Mouse (Mus musculus) bone marrow, adult 2 months (tissue): ENCODE measurements around the gene Hnrnpa1. TPM values are rescaled to one million over a fixed set of nuclear protein-coding genes. Genes with fewer than 3 reads are reported as not detected.
A peak's percentile ranks its signal among the peaks of the same experiment; 100 is the strongest.
"Not testable (repeated sequence)": the region's sequence is repeated elsewhere in the genome, so short reads cannot be mapped to it uniquely, and the experiment has no call there.

ENCODE experiments used
- H3K27ac ChIP-seq: fragments of 200-500 bp; 2 replicates; pipeline ENCODE4 v1.5.1; 2012; ENCODE audit warnings: low read depth, mild to moderate bottlenecking, control low read depth, inconsistent platforms, low read length; ENCODE audit not compliant: control insufficient read depth, poor library complexity, insufficient read depth
- H3K4me1 ChIP-seq: fragments of 200-500 bp; 2 replicates; pipeline ENCODE4 v1.6.1; 2011; ENCODE audit warnings: low read length; ENCODE audit not compliant: control insufficient read depth, insufficient read depth
- H3K4me3 ChIP-seq: fragments of 200-500 bp; replicated peaks from 2 replicates; pipeline ENCODE3; 2011; ENCODE audit warnings: mild to moderate bottlenecking, low read depth, low read length, control low read depth; ENCODE audit not compliant: control insufficient read depth
- CTCF ChIP-seq: fragments of 200-500 bp; IDR thresholded peaks from 2 replicates; pipeline ENCODE4 v1.5.1; 2011; ENCODE audit warnings: low read length, control low read depth; ENCODE audit not compliant: control insufficient read depth, insufficient read depth
- POLR2A ChIP-seq: fragments of 200-500 bp; IDR thresholded peaks from 2 replicates; pipeline ENCODE4 v1.6.1; 2011; ENCODE audit warnings: low read depth, mild to moderate bottlenecking, control low read depth, low read length, borderline replicate concordance; ENCODE audit not compliant: control insufficient read depth
- WGBS: fragments of 180-500 bp; shearing (Covaris S2); methylation state at CpG from one replicate; pipeline ENCODE4 v1.1.7; 2018; 5-methylcytosine and 5-hydroxymethylcytosine counted together
- polyA plus RNA-seq: library from polyadenylated mRNA; stranded (reverse); fragments of >200 nt; gene quantifications from 2 replicates; pipeline ENCODE4 v1.2.4, GENCODE M21; 2011; ENCODE audit warnings: low replicate concordance; ENCODE audit not compliant: missing spikeins, insufficient read depth, insufficient read length

Gene Hnrnpa1
- polyA plus RNA-seq, 1 experiment = 641 TPM

DNA sequence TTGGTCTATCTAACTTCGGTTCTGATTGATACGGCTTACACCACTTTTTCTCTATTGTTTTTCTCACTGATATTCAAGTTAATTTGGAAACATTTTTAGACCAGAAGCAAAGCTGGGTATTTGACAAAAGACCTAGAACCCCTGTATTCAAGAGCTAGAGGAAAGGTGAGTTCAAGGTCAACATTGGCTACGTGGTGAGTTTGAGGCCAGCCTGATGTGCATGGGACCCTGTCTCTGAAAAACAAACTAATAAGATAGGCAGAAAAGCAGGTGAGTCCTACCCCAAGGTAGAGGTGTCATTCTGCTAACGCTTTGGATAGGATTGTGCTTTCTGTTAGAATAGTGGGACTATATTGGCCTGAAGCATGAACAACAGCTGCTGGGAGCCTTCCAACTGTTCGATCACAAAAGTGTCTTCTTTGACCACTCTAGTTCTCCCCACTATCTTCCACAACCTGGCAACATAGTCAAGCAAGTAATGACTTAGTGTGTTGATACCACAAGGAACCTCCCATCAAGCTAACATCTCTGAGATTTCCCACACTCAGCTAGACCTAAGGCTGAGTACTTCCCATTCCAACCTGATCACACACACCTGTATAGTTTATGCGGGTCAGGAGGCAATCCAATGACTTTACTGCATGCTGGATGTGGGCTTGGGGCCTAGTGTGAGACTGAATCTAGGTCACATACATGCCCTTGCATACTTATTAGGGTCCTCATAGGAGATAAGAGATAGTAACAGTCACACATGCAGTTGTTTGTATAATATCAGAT is 16.2 kb downstream of the Hnrnpa1 start:
- TF ChIP-seq POLR2A (no peak), CTCF (no peak)
- peak overlapping the region; percentile 46 for H3K4me3 ChIP-seq
- 40% methylated on average over 6 of the region's 6 CpGs for WGBS
- H3K27ac ChIP-seq = peak overlapping the region; percentile 52; the same call in 1 of the 2 replicates
- H3K4me1 ChIP-seq = peaks cover 5% of the 10 kb centered on the region

GRCm38 (mm10) chr15:103257790-103258728 is 17.8 kb downstream of the Hnrnpa1 start, which contains the start of gene Nfe2:
Nfe2 (minus strand) TSS chr15:103258403.
- Histone ChIP-seq H3K4me1 (peaks cover 5% of the 10 kb centered on the region), H3K27ac (peak within 1 kb of the TSS; percentile 81), H3K4me3 (peak within 1 kb of the TSS; percentile 74)
- WGBS = 1% methylated on average over 15 of the region's 15 CpGs
- TF ChIP-seq CTCF = peak; percentile 3; the same call in 1 of the 2 replicates
- TF ChIP-seq POLR2A = peak; percentile 96; the same call in 1 of the 2 replicates

GRCm38 (mm10) chr15:103259162-103259561 is 18.9 kb downstream of the Hnrnpa1 start:
- H3K4me3 ChIP-seq = no peak overlapping the region
- 7% methylated on average over 5 of the region's 5 CpGs for WGBS
- peaks cover 5% of the 10 kb centered on the region for H3K4me1 ChIP-seq
- H3K27ac ChIP-seq = no peak overlapping the region
- no peak for TF ChIP-seq POLR2A
- no peak for TF ChIP-seq CTCF

DNA sequence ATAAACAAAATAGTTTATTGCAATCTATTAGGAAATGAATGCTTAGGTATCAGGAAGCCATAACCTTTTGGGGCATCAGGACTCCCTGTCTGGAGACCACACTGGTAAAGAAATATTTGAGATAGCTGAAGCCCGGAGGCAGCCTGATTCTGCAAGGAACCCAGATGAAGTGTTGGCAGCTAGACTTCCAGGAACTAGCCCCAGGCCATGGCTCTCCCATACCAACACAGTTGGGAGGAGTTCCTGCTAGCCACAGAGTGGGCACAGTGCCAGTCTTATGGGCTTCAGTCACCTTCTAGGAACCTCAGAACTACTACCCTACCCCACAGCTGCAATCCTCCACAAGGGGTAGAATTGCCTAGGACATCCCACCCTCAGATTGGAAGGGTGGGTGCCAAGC is 19.8 kb downstream of the Hnrnpa1 start:
- Histone ChIP-seq H3K27ac (peak overlapping the region; percentile 75), H3K4me1 (peaks cover 5% of the 10 kb centered on the region), H3K4me3 (no peak overlapping the region)
- no peak for TF ChIP-seq POLR2A
- TF ChIP-seq CTCF = no peak
- 2% methylated on average over 1 of the region's 1 CpGs for WGBS

GRCm38 (mm10) chr15:103264794-103265193 is 24.6 kb downstream of the Hnrnpa1 start:
- H3K27ac ChIP-seq = no peak overlapping the region

DNA sequence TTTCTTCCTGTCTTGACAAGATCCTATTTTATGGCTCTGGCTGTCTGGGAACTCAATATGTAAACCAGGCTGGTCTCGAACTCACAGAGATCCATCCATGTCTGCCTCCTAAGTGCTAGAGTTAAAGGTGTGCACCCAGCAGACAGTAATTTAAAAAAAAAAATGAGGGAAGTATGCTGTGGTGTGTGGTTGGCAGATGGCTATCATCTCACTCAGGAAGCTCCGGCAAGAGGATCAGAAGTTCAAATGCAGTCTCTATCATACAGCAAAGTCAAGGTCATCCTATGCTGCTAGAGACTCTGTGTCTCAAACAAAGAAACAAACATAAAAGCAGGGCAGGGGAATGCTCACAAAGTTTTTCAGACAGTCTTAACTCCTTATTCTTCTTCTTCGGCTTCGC is 28.7 kb downstream of the Hnrnpa1 start:
- no peak overlapping the region for H3K27ac ChIP-seq
- H3K4me1 ChIP-seq = peaks cover 3% of the 10 kb centered on the region
- H3K4me3 ChIP-seq = no peak overlapping the region
- TF ChIP-seq CTCF = no peak
- TF ChIP-seq POLR2A = no peak
- 47% methylated on average over 4 of the region's 4 CpGs for WGBS

More at GRCm38 (mm10) chr15:103264794-103265193, 24.6 kb downstream of the Hnrnpa1 start:
- no peak for TF ChIP-seq POLR2A
- no peak for TF ChIP-seq CTCF
- no peak overlapping the region for H3K4me3 ChIP-seq
- WGBS = 70% methylated on average over 2 of the region's 2 CpGs
- H3K4me1 ChIP-seq = peaks cover 5% of the 10 kb centered on the region

GRCm38 (mm10) chr15:103272419-103273279 is 32.4 kb downstream of the Hnrnpa1 start, which contains the start of gene Copz1:
Copz1 (plus strand) TSS chr15:103272714.
- TF ChIP-seq CTCF (no peak), POLR2A (peak; percentile 86)
- Histone ChIP-seq H3K27ac (peak within 1 kb of the TSS; percentile 15; the same call in 1 of the 2 replicates), H3K4me1 (no peaks in the 10 kb centered on the region; the same call in 1 of the 2 replicates), H3K4me3 (peak within 1 kb of the TSS; percentile 70)
- WGBS = under 1% methylated on average over 38 of the region's 38 CpGs

GRCm38 (mm10) chr15:103275943-103276342 is 35.7 kb downstream of the Hnrnpa1 start:
- H3K4me1 ChIP-seq, H3K27ac ChIP-seq, H3K4me3 ChIP-seq: not testable (repeated sequence)
- 89% methylated on average over 3 of the region's 3 CpGs for WGBS
